Mouse (Mus musculus) left cerebral cortex, adult 18-20 months (tissue): ENCODE measurements at regions not wholly inside any gene's neighbourhood (a gene's known extent, or its start where the extent isn't known, plus 50 kb on each side); places are given as distances from the start of the nearest gene placed in this dataset.
"Not testable (repeated sequence)": the region's sequence is repeated elsewhere in the genome, so short reads cannot be mapped to it uniquely, and the experiment has no call there.

Experiments
- DNase-seq, 2 experiments: peaks; one replicate each; pipeline ENCODE4 v3.0.0; 2021 to 2022; ENCODE audit warnings: low spot score in 2 of 2, mixed read lengths in 1 of 2

DNA sequence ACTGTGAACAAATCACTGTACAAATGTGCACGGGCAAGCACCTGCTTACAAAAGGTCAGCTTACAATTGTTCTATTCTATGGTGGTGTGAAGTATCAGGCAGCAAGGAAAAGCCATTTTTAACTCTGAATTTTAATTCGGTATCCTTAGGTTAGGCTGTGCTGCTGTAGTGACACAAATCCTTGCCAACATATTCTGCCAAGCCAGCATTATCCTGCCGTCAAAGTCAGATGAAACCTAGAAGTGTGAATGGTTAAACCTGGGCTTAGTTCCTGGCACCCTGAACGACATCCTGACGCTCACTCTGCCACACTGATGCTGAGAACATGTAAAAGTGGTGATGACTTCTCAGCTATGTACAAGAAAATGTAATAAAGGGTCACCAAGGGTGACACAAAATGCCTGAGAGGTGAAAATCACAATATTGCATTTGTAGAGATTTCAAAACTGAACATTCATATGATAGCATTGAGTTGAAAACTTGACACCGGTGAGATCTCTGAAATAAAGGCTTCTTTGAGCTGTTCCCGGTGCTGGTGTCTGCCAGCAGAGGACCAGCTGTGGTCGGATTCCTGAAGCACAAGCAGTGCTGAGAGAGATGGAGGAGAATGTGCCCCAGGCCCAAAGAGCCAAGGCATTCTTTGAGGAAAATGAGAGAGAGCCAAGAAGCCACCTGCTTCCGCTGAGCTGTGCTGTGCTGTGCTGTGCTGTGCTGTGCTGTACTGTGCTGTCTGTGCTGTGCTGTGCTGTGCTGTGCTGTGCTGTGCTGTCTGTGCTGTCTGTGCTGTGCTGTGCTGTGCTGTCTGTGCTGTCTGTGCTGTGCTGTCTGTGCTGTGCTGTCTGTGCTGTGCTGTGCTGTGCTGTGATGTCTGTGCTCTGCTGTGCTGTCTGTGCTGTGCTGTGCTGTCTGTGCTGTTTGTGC is 195.9 kb downstream of the Tcp10c start:
- DNase-seq: no peak

DNA sequence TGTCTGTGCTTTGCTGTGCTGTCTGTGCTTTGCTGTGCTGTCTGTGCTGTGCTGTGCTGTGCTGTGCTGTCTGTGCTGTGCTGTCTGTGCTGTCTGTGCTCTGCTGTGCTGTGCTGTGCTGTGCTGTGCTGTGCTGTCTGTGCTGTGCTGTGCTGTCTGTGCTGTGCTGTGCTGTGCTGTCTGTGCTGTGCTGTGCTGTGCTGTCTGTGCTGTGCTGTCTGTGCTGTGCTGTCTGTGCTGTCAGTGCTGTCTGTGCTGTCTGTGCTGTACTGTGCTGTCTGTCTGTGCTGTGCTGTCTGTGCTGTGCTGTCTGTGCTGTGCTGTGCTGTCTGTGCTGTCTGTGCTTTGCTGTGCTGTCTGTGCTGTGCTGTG is 196.5 kb downstream of the Tcp10c start:
- not testable (repeated sequence) for DNase-seq

DNA sequence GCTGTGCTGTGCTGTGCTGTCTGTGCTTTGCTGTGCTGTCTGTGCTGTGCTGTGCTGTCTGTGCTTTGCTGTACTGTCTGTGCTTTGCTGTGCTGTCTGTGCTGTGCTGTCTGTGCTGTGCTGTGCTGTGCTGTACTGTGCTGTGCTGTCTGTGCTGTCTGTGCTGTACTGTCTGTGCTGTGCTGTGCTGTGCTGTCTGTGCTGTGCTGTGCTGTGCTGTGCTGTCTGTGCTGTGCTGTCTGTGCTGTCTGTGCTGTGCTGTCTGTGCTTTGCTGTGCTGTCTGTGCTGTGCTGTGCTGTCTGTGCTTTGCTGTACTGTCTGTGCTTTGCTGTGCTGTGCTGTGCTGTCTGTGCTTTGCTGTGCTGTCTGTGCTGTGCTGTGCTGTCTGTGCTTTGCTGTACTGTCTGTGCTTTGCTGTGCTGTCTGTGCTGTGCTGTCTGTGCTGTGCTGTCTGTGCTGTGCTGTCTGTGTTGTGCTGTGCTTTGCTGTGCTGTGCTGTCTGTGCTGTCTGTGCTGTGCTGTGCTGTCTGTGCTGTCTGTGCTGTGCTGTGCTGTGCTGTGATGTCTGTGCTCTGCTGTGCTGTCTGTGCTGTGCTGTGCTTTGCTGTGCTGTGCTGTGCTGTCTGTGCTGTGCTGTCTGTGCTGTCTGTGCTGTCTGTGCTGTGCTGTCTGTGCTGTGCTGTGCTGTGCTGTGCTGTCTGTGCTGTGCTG is 197.5 kb downstream of the Tcp10c start:
- DNase-seq: not testable (repeated sequence)

DNA sequence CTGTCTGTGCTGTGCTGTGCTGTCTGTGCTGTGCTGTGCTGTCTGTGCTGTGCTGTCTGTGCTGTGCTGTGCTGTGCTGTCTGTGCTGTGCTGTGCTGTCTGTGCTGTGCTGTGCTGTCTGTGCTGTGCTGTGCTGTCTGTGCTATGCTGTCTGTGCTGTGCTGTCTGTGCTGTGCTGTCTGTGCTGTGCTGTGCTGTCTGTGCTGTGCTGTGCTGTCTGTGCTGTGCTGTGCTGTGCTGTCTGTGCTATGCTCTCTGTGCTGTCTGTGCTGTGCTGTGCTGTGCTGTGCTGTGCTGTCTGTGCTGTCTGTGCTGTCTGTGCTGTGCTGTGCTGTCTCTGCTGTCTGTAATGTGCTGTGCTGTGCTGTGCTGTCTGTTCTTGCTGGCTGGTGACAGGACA is 198.5 kb downstream of the Tcp10c start:
- not testable (repeated sequence) for DNase-seq

DNA sequence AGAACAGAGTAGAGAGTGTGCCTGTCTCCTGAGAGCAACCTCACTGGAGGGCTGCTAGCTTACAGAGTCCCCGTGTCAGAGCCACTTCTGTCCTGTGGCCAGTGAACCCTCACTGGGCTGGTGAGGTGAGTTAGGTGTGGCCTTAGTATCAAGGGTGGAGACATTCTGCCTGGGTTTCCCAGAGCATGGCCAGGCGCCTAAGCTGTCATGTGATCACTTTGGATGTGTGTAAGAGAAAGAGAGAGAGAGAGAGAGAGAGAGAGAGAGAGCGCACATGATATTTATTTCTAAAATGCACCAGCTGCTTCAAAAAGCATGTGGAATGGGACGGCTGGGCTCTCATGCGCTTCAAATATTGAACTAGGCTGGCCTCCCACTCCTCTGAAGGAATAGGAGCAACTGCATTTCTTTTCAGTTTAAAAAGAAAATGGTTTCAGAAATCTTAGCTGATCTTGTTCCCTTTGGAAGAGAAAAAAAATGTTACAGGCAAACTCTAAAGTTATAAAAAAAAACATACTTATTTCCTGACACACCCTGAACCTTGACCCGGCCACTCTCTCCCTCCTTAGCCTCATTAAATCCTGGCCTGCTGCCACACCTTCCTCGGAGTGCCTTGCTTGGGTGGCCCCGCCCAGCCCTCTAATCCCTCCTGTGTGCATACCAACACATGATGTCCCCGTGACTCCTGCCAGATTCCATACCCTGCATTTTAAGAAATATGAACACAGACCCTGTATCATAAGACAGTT is 201.1 kb downstream of the Tcp10c start:
- not testable (repeated sequence) for DNase-seq

DNA sequence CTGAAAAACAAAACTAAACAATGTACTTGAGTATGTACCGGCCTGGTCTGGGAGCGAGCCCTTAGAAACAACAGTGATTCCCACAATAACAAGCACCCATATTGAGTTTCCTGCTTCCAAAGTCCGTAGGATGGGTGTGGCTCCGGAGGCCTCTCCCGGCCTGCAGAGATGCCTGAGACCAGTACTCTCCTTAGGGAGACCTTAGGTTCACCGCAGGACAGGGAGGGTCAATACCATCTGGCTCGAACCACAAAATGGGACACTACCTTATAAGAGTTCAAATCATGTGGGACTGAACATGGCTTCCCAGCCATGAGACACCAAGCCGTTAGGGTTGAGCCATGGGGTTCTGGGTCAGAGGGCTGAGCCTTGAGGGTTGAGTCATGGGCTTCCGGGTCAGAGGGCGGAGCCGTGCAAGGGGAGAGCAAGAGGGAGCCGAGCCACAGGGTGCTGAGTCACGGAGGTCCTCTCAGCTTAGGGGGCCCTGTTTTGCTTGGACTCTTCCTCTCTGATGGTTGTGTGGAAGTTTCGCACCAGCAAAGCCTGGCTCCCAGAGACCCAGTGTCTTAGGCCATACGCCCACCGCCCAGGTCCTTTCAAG is 201.8 kb downstream of the Tcp10c start:
- DNase-seq: not testable (repeated sequence)

DNA sequence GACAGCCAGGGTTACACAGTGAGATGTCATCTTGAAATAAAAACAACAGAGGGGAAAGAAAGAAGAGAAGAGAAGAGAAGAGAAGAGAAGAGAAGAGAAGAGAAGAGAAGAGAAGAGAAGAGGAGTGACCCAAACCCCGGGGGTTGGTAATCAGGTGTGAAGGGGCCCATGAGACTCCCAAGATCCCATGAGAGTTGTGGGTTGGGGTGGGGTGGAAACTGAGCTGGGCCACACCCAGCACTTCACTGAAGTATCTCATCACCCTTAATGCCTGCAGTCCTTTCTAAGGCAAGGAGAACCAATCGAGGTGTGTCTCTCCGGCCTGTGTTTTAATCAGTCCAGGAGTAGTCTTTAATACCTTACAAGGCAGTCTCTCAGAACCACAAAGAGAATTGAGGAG is 201.5 kb upstream of the Afdn start:
- no peak for DNase-seq

DNA sequence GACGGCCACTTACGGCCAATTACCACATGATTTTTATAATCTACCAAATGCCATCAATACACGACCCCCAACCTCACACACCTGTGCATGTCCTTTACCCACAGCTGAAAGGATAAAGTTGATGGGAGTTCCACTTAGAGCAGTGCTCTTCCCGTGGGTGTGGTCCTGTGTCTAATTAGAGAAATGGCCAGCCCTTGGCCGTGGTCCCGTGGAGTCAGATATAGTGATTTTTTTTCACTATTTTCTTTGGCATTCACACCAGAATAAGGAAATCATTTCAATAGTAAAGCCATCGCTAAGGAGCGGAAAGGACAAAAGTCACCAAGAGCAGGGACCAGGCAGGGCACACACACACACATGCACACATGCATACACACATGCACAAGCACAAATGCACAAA is 199.0 kb upstream of the Afdn start:
- DNase-seq: no peak

DNA sequence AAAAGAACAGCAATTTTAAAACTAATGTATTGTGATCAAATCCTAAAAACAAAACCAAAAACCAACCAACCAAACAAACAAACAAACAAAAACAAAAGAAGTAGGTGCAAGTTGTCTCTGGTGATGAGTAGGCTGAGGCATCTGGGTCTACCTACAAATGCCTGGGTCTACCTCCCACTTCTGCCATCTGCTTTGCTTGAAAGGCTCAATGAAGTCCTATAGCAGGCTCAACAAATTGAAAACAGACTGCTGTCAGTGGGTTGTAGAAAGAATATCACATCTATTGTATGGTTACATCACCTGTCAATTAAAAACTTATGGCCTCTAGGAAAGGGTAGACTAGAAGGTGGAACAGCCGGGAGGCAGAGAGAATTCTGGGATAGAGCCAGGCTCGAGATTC is 197.4 kb upstream of the Afdn start:
- DNase-seq: no peak

DNA sequence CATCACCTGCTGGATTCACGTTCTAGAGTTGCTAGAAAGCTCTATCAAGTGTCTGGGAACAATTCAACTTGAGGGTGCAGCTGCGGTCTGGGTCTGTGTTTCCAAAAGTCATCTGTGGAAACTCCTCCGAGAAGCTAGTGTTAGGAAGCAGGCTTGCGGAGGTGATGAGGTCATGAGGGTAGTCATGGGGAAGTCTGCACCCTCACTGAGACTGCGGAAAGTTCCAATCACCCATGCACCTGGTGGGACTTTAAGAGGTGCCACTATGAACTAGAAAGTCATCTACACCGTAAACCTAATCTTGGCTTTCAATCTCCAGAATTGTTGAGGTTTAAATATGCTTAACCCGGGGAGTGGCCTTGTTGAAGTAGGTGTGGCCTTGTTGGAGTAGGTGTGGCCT is 195.5 kb upstream of the Afdn start:
- DNase-seq: no peak

DNA sequence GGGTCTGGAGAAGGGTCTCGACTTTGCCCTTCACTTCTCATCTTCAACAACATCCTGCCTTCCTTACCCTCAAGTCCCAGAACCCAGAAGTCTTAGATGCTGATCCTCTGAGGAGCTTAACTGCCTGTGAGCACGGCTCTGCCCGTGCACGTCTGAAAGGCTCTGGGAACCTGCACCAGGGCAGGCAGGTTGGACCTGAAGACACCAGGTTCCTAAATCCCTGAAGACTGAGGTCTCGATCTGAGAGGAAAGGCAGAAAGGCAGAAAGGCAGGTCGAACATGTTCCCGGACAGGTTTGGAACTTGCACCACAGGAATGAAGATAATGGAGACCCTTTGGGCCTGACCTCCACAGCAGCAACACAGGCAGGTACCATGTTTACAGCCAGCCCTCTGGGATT is 193.7 kb upstream of the Afdn start:
- no peak for DNase-seq

DNA sequence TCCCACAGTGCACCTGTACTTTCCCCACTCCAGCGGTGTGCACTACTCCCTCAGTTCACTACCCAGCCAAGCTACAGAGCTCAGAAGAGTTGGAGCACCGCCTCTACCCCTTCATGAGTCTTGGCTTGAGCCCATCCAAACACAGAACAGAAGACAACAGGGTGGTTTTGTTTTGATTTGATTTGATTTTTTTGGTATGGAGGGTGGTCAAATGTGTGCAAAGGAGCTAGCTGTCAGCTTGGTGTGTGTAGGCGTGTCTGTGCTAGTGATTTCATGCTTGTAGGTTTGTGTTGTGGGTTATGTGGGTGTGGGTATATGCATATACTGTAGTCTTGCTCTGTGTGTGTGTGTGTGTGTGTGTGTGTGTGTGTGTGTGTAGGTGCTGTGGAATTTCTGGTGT is 193.2 kb upstream of the Afdn start:
- DNase-seq: peak in 1 of 2 experiments; percentile 35

DNA sequence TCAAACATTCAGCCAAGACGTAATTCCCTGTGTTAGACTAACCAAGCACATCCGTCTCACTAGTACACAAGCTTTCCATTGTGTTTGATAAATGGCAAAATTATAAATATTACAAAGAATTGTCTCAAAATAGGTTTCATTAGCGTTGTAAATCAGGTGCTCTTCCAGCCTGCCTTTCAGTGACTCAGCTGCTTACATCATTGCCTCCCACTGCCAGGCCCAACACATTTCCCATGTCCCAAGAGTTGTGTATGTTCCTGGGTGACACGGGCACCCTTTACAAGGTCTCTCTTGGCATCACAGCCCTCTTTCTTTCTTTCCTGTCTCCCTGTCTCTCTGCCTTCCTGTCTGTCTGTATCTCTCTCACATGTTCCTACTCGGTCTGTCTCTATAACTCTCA is 189.5 kb upstream of the Afdn start:
- no peak for DNase-seq

DNA sequence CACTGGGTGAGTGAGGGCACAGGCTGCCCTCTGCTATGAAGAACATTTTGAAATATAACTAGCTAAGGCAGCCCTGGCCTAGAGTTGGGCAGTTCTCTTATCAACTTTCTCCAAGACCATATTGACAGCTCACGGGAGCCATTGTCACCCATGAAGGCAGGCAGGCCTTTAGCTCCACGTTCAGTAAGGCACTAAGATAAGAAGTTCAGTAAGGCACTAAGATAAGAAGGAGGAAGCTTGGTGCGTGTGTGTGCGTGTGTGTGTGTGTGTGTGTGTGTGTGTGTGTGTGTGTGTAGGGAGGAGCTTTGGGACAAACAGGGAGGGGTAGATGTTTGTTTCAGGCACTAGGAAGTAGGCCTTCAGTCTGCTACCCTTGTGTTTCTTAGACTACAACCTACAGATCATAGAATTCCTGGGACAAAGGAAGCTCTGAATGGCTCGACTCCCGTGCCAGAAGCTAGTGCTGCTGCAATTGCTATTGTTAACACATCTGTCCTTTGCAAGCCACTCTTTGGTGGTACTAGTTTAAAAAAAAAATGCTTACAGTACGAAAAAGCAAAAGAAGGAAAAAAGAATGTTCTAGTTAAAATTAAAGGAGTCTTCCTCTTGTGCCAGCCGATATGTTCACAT is 188.0 kb upstream of the Afdn start:
- no peak for DNase-seq

DNA sequence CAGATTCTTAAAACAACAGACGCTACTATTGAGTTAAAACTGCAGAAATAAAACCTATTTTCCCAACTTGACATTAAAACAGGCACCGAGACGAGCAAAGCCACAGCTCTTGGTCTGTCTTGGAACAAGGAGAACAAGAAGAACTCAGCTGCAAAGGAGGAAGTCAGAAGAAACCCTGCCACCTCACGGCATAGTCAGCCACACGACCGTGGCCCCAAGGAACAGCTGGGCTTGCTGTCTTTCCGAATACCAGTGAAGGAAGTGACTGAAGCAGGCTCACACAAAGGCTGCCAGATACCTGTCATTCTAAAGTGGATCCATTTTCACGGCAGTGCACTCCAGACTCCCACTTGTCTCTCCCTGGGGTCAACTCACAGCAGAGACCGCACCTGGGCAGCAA is 187.3 kb upstream of the Afdn start:
- DNase-seq: no peak

DNA sequence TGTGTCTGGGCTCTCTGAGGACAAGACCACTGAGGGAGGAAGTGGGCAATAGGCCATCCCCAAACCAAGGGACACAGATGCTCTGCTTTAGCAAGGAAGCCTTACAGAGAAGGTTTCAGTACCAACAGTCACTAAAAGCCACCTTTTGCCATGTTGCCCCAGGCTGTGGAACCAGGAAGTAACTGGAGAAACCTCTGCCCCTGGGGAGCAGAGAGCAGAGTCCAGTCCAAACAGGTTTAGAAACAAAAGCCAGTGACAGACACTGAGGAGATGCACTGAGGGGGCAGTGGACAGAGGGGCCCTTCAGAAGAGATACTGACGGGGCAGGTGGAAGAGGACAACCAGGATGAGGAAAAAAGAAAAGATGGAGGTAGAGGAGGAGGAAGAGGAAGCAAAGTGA is 186.2 kb upstream of the Afdn start:
- no peak for DNase-seq

DNA sequence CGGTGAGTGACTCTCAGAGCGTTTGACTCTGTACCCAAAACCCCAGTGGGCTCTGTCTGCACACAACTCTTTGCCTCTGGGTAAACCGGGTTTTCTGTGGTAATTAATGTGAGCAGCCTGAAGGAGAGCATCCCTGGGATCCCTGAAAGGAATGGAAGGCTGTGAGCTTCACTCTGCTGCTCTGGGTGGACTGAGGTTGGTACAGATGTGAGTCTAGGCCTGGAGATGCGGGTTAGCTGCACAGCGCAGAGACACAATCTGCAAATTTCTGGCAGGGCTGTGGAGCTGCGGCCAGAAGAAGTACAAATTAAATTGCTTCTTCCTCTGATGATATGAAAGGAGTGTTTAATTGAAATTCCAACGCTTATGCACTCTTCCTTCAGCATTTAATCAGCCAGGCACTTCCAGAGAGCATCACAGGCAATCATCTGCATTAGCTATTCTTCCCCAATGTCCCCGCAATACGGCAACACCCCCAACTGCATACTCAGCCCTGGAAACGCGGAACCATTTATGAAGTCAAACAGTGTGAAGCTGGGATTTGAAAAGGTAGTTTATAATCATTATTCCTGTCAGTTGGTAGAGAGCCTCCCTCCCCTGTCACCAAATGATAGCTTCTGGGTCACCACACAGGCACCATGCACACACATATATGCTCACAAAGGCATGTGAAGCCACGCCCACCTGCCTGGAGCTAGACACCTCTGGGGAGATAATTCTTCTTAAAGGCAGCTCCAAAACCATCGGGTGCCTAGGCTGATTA is 185.5 kb upstream of the Afdn start:
- no peak for DNase-seq

DNA sequence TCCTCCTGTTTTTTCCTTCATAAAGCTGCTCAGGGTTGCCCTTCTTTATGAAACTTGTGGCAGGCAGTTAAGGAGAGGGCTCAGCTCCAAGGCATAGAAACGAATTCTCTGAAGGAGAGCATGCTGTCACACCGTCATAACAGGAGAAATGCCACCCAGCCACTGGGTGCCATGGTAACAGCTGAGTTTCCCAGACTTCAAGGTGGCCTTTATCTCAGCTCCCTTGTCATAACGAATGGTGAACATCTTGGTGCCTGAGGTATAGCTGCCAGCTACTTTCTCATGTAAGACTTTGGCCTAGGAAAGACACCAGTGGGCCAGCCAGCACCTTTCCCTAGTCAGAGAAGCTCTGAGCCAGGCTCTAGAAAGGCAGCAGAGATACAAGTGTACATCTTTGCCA is 182.5 kb upstream of the Afdn start:
- no peak for DNase-seq

DNA sequence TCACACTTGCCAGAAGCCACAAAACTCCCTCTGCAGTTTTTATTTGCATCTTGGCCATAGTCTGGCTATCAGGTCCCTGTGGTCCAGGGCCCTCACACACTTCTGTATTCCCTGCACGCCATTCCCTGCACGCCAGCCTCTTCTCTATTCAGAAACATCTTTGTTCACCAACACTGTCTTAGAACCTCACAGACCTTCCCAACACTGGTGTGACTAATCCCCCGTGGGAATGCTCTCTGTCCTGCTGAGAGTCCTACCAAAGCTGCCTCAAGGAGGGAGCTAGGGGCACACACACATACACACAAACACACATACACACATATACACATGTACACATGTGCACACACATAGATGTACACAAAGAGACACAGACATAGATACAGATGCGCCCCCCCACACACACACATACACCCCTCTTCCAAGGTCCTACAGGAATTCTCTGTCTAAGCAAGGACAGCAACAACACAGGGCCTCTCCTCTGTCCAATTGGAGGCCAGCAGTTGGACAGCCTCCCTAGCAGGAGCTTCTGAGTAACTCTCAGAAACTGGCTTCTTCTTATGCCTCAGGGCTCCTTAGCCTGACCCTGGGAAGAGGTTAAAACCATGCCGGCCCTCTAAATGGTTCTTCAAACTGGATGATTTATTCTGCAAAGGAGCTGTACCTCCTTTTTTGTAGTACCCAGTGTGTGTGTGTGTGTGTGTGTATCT is 179.0 kb upstream of the Afdn start:
- DNase-seq: no peak
